Mouse (Mus musculus) activated CD4-positive, CD25-positive, alpha-beta regulatory T cell, adult 4 months (primary cell): ENCODE results near the gene Omt2b. TPM values are rescaled to one million over a fixed set of nuclear protein-coding genes. Genes with fewer than 3 reads are reported as not detected.
A peak's percentile ranks its signal among the peaks of the same experiment; 100 is the strongest.
"Not testable (repeated sequence)": the region's sequence is repeated elsewhere in the genome, so short reads cannot be mapped to it uniquely, and the experiment has no call there.

ENCODE experiments used
- ATAC-seq: one replicate; pipeline ENCODE4 v1.8.0; 2017
- polyA plus RNA-seq, 2 experiments: library from polyadenylated mRNA; unstranded; fragments of 100-300 nt; shearing (Covaris generic); gene quantifications; one replicate each; pipeline ENCODE4 v1.2.1; 2017

The Omt2b gene
- not detected for polyA plus RNA-seq

DNA sequence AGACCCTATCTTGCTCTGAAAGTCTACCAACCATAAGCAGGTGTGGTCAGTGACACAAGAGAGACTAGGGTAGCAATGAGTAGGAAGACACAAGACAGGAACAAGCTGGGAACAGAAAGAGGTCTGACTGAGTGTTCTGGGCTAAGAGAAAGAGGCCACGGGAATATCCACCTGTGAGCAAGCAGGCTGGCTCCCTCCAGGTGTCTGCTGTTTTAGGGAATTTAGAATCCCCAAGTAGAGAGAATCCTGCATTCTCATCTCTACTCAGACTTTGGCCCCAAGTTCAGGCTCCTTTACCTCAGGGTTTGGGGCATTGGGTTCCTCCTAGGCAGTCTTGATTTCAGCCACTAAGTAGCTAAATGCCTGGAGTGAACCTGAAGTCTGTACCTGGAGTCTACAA, at the start of gene Omt2b:
Omt2b (plus strand) TSS at position 301 of the 400 bp plus-strand sequence.
- not testable (repeated sequence) for ATAC-seq

DNA sequence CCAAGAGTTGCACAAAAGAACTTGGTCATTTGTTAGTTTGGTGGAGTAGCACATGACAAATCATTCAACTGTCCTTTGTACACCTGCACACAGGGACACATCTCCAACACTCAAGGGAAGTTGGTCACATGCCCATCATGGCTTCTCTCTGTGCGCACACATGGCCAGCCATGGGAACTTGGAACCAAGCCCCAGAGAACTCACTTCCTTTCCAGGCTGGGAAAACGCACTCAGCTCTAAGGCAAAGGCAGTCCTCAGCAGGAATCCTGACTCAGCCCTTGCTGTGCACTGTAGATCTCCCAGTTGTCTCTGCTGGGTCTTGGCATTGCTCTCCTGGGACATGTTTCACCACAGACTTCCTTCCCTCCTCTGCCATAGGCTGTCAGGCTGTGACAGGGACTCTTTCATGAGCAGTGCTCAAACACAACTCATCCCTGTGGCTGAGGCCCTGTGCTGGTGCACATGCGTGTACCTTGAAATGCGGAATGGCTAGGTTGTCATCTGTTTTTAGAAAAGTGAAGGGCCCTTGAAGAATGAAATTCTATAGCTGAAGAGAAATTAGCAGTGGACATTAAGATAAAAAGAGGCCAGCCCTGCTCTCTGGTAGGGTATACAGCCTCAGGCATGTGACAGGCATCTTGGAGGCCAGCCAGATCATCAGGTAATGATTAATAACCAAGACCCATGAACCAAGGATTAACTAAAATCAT, 45.2 kb upstream of the Omt2b start:
- ATAC-seq = not testable (repeated sequence)

DNA sequence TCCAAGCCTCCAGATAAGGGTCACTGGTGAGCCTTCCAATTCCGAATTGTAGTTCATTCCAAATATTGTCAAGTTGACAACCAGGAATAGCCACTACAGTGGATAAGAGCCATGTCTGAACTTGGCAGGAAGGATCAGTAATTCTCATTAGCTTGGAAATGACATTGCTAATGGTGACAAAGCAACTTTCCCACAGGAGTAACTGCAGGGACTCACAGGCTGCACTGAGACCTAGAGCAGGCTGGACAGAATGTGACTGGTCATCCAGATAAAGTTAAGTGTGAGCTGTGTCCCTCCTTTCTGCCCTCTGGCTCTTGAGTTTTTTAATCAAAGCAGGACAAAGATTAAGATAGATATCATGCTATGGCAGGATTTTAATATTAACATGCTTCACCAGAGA, 38.3 kb upstream of the Omt2b start:
- ATAC-seq = not testable (repeated sequence)

DNA sequence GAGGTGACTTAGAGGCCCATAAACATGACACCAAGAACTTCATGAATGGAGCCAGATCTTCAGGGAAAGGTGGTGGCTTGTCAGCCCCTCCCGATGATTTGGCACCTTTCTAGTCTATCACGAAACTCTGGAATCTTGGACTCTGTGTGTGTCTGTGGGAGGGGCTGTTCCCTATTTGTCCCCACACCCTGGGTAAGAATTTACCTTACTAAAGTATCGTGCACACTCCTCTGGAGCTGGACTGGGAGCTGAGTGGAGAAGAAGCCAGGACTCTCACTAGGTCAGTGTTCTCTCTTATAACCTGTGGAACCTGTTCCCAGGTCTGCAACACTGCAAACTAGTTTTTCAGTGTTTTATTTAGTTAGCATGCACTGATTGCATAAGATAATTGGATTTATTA, 37.7 kb upstream of the Omt2b start, which contains the start of gene Gm10639:
Gm10639 (plus strand) TSS at position 201 of the 400 bp plus-strand sequence.
- ATAC-seq = not testable (repeated sequence)

DNA sequence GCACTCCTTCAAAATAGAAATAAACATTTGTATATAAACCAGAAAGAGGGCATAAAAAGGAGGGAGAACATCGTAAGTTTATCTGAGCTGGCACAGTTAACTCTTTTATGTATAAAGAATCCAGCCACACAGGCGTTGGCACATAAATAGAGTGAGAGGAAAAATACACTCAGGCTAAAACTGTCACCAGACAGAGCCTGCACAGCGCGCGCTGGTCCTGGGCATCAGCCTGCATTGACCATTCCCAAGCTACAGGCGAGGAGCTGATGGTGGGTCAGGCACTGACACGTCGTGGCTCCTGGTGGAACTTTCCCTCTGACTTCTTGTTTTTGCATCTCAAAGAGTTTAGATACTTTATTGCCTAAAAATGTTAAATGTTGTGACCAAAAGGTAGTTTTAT, 34.9 kb upstream of the Omt2b start:
- ATAC-seq = not testable (repeated sequence)

DNA sequence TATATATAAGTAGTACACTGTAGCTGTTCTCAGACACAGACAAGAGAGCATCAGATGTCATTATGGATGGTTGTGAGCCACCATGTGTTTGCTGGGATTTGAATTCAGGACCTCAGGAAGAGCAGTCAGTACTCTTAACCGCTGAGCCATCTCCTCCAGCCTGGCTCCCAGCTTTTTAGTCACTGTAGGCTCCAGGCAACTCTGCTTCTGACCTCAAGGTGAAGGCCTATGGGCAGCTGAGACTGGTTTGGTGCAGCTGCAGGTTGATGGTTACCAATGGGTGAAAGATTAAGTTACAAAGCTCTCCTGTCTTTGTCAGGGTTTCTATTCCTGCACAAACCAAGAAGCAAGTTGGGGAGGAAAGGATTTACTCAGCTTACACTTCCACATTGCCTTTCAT, 33.7 kb upstream of the Omt2b start:
- ATAC-seq = not testable (repeated sequence)

DNA sequence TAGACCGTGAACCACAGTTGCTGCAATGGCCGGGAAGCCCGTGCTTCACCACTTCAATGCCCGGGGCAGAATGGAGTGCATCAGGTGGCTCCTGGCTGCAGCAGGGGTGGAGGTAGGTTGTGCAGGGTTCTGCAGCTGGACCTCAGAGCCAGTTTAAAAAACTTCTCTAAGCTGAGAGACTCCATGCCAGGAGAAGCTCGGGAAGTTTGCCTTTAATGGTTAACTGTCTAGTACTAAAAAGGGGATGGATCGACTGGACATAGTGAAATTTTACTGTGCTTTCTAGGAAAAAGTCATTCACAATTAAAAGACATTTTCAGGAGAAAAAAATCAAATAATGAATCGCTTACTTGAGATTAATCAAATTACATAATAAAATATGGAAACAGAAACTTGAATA, 32.6 kb upstream of the Omt2b start:
- ATAC-seq = not testable (repeated sequence)

DNA sequence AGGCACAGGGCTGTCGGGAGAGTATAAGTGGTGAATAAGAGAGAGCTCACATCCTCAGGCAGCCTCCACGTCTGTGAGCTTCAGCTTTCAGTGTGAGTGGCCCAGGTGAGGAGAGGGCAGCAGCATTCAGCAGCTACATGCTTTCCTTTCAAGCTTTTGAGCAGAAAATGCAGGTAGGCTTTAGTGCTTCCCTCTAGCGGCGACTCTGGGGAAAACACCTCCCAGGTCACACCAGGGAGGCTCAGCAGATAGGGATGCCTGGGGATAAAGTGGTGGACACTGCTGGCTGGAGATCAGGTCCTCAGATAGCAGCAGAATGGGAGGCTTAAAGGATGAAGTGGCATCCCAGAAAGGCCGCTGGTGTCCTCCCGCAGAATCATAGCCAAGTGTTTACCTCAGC, 31.3 kb upstream of the Omt2b start:
- peak; percentile 43 for ATAC-seq

DNA sequence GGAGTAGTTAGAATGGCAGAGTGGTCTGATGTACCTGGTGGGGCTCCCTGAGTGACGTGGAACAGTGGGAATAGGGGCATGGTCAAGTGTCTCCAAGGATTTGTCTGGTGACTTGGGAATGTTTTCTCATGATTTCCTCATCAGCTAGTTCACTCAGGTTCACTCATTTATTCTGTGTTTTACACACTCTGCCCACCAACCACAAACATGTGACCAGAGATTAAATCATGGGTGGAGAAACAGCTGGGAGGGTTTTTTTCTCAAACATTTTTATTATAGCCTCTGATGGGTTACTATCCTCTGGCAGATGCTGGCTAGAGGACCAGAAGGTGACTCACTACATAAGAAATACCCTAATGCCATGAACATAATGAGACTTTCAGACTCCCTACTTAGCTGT, 29.2 kb upstream of the Omt2b start:
- no peak for ATAC-seq

DNA sequence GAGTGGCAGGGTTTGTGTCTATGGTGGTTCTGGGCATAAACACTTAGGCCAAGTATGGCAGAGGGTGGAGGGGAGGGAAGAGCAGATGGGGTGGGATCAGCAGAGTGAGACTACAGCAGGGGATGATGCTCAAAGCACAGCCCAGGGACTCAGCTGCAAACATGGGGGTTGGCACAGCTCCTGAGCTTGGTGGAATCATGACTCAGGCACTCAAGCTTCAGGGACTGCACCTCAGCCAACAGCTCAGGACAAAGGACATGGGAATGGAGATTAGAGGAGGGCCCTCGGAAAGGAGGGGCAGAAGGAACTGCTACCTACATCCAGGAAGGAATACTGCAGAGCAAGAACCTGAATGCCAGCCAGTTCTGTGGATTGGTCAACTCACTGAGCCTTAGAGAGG, 28.2 kb upstream of the Omt2b start:
- not testable (repeated sequence) for ATAC-seq

DNA sequence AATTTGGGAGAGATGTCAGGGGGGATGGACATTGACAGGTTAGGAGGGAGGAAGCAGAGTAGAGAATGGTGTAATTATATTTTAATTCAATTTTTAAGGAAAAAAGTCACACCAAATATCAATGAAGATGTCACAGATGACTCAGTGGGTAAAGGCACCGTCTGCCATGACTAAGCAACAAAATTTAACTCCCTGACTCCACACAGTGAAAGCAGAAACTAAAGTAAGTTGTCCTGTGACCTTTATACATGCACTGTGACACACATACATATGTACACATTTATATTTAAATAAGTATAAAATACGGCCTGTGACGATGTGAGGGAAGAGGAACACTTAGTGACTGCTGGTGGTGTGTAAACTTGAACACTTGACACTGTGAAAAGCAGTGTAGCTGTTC, 19.3 kb upstream of the Omt2b start:
- not testable (repeated sequence) for ATAC-seq

DNA sequence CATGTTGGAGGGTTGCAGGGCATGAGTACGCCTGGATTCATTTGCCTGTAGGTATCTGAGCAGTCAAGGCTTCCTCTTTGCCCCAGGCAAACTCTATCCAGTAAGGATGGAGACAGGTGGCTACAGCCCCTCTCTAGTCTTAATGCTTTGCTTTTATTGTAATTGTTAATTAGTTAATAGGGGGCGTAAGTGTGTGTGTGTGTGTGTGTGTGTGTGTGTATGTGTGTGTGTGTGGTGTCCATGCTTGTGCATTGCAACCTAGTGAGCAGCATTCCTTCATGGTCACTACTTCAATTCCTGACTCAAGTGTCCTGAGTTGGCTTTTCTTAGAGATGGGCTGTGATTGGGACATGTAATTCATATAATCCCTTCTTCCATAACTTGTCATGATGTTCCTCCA, 12.7 kb upstream of the Omt2b start, which contains the start of gene Omt2a:
Omt2a (minus strand) TSS at position 101 of the 400 bp plus-strand sequence.
- no peak for ATAC-seq

DNA sequence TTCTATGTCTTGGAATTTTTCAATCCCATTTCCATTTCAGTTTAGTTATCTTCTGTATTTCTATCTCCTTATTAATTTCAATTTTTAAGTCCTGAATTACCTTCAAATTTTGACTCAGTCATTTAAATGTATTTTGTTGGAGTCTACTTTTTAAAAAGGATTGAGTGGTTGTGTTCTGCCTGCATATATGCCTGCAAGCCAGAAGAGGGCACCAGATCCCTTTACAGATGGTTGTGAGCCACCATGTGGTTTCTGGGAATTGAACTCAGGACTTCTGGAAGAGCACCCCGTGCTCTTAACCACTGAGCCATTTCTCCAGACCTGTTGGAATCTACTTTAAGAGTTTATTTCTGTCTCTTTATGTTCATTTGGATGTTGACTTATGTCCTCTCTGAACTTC, 7.9 kb upstream of the Omt2b start:
- ATAC-seq = no peak

DNA sequence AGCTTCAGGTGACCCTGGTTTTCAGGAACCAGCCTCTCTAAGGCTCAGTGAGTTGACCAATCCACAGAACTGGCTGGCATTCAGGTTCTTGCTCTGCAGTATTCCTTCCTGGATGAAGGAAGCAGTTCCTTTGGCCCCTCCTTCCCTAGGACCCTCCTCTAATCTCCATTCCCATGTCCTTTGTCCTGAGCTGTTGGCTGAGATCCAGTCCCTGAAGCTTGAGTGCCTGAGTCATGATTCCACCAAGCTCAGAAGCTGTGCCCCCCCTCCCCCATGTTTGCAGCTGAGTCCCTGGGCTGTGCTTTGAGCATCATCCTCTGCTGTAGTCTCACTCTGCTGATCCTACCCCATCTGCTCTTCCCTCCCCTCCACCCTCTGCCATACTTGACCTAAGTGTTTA, 9.7 kb downstream of the Omt2b start:
- ATAC-seq = not testable (repeated sequence)

DNA sequence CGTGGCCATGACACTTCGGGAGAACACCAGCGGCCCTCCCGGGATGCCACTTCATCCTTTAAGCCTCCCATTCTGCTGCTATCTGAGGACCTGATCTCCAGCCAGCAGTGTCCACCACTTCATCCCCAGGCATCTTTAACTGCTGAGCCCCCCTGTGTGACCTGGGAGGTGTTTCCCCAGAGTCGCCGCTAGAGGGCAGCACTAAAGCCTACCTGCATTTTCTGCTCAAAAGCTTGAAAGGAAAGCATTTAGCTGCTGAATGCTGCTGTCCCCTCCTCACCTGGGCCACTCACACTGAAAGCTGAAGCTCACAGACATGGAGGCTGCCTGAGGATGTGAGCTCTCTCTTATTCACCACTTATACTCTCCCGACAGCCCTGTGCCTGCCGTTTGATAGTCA, 12.9 kb downstream of the Omt2b start:
- ATAC-seq = not testable (repeated sequence)

DNA sequence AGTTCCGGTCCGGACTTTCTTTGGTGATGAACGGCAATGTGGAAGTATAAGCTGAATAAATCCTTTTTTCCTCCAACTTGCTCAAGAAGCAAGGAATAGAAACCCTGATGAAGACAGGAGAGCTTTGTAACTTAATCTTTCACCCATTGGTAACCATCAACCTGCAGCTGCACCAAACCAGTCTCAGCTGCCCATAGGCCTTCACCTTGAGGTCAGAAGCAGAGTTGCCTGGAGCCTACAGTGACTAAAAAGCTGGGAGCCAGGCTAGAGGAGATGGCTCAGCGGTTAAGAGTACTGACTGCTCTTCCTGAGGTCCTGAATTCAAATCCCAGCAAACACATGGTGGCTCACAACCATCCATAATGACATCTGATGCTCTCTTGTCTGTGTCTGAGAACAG, 15.1 kb downstream of the Omt2b start:
- not testable (repeated sequence) for ATAC-seq

DNA sequence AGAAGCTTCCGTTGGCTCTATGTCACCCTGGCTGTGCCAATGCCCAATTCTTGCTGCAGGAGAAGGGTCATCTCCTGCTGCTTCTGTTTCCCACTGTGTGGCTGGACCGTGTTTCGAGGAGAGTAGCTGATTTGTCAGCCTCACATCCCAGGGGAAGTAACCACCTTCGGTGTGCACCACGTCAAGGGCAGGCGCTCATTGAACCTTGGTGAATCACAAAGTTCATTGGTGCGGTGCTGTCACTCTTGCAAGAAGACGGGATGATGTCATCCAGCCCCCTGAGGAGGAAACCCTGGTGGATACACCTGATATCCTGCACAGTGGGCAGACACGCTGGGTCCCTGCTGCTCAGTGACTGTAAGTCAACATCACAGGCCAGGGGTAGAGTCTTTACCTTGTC, 15.7 kb downstream of the Omt2b start:
- ATAC-seq = not testable (repeated sequence)

DNA sequence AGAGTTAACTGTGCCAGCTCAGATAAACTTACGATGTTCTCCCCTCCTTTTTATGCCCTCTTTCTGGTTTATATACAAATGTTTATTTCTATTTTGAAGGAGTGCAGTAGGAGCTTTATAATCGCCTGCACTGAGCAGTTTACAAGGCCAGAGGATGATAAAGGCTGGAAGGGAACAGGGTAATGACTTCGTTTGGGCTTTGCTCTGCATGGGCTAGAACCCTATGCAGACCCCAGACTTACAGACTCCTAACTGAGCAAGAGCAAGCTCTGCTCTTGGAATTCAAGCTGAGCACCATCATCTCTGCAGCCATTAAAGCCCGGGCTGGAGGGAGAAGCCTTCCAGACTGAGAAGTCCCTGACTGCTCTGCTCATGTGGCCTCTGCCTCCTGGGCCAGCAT, 17.8 kb downstream of the Omt2b start:
- ATAC-seq = not testable (repeated sequence)

DNA sequence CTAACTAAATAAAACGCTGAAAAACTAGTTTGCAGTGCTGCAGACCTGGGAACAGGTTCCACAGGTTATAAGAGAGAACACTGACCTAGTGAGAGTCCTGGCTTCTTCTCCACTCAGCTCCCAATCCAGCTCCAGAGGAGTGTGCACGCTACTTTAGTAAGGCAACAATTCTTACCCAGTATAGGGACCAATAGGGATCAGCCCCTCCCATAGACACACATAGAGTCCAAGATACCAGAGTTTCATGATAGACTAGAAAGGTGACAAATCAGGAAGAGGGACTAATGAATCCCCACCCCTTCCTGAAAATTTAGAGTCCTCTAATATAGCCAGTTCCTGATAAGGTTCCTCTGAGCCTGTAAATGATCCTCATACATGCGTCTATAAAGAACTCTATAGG, 19.6 kb downstream of the Omt2b start:
- ATAC-seq = no peak

DNA sequence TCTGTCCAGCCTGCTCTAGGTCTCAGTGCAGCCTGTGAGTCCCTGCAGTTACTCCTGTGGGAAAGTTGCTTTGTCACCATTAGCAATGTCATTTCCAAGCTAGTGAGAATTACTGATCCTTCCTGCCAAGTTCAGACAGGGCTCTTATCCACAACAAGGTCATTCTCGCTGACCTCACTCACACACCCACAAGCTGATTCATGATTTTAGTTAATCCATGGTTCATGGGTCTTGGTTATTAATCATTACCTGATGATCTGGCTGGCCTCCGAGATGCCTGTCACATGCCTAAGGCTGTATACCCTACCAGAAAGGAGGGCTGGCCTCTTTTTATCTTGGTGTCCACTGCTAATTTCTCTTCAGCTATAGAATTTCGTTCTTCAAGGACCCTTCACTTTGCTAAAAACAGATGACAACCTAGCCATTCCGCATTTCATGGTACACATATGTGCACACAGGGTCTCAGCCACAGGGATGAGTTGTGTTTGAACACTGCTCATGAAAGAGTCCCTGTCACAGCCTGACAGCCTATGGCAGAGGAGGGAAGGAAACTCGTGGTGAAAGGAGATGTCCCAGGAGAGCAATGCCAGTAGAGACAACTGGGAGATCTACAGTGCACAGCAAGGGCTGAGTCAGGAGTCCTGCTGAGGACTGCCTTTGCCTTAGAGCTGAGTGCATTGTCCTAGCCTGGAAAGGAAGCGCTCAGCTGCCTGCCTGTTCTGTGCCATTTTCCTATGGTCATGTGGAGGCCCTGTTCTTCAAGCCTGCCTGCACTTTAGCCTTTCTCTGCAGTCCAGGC, 21.0 kb downstream of the Omt2b start:
- ATAC-seq = not testable (repeated sequence)

DNA sequence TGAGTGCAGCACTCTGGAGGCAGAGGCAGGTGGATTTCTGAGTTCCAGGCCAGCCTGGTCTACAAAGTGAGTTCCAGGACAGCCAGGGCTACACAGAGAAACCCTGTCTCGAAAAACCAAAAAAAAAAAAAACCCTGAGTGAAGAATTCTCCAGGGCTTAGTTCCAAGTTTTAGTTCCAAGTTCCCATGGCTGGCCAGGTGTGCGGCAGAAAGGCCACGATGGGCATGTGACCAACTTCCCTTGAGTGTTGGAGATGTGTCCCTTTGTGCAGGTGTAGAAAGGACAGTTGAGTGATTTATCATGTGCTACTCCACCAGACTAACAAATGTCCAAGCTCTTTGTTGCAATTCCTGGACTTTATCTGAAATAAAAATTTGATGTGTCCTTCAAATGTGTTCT, 21.8 kb downstream of the Omt2b start:
- ATAC-seq = not testable (repeated sequence)

DNA sequence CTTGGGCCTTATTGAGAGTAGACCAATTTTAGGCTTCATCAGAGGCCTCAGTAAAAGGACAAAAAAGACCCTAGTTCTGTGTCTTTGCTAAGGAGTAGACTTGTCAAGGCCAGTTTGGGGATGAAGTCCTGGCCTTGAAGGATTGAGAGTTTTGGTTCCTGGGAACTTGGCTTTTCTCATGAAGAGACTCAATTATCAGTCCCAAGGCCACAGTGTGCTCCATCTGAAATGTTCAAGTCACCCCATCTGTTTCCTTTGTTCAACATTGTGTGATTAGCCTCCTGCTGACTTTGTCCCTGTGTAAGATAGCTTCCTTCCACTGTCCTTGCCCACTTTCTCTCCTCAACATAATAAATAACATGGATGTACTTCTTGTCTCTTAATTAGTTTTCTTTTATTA, 22.6 kb downstream of the Omt2b start:
- ATAC-seq = not testable (repeated sequence)

DNA sequence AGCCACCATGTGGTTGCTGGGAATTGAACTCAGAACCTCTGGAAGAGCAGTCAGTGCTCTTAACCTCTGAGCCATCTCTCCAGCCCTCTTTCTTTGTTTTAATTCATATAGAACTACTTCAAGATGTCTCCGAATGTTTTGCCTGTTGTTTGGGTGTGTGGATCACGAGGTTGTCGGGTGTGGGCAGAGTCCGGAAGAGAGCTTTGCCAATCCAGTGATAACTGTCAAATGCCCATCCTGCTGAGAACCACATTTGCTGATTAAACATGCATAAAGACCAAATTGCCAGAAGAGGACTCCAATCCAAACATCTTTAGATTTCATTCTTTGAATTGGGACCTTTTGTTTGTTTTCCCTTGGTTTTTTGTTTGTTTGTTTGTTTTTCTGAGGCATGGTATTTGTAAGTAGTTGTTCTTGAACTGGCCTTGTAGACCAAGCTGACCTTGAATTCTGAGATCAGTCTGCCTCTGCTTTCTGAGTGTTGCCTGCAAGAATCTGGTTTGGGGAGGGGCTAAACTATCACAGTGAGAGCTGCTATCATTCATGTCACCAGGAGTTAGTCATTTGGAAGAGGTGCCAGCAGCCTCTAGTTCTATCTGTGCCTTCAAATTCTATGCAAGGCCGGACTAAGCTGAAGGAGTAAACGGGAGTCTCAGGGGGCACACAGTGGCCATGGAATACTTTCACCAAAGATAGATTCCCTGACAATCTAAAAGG, 24.3 kb downstream of the Omt2b start:
- ATAC-seq = no peak
